Mouse (Mus musculus) kidney, postnatal 0 days (tissue): ENCODE data around the gene Lrrc4. TPM values are rescaled to one million over a fixed set of nuclear protein-coding genes. Genes with fewer than 3 reads are reported as not detected.

Source experiments
- ATAC-seq: fragments of 200-750 bp; cut with Nextera tagmentation; replicated peaks from 2 replicates; pipeline ENCODE4 v1.8.0; 2017; ENCODE audit warnings: low read depth, moderate number of reproducible peaks, moderate TSS enrichment, moderate library complexity; ENCODE audit not compliant: low FRiP score
- DNase-seq: peaks from one replicate; pipeline ENCODE4 v3.0.0-alpha.2; 2016; ENCODE audit warnings: low spot score
- H3K27ac ChIP-seq: fragments of 300-500 bp; sonication (generic); 2 replicates; pipeline ENCODE4 v1.5.1; 2014; ENCODE audit warnings: mild to moderate bottlenecking
- H3K27me3 ChIP-seq: fragments of 300-500 bp; sonication (generic); 2 replicates; pipeline ENCODE4 v1.6.1; 2014; ENCODE audit warnings: low read length, mixed read lengths; ENCODE audit not compliant: insufficient read depth
- H3K36me3 ChIP-seq: fragments of 300-500 bp; sonication (generic); 2 replicates; pipeline ENCODE4 v1.6.1; 2014; ENCODE audit warnings: low read length, mixed read lengths; ENCODE audit not compliant: insufficient read depth
- H3K4me1 ChIP-seq: fragments of 300-500 bp; sonication (generic); replicated peaks from 2 replicates; pipeline ENCODE4 v1.6.1; 2014; ENCODE audit warnings: antibody characterized with exemption, low read length, mixed read lengths; ENCODE audit not compliant: insufficient read depth
- H3K4me2 ChIP-seq: fragments of 300-500 bp; sonication (generic); 2 replicates; pipeline ENCODE4 v1.6.1; 2014; ENCODE audit warnings: mild to moderate bottlenecking, low read length, moderate library complexity, mixed read lengths
- H3K4me3 ChIP-seq: fragments of 300-500 bp; sonication (generic); replicated peaks from 2 replicates; pipeline ENCODE4 v1.5.1; 2014; ENCODE audit warnings: low read depth, low read length
- H3K9ac ChIP-seq: fragments of 300-500 bp; sonication (generic); 2 replicates; pipeline ENCODE4 v1.6.1; 2014; ENCODE audit warnings: low read depth, low read length
- H3K9me3 ChIP-seq: fragments of 300-500 bp; sonication (generic); replicated peaks from 2 replicates; pipeline ENCODE4 v1.6.1; 2016; ENCODE audit warnings: low read length, inconsistent platforms, mixed read lengths
- CTCF ChIP-seq: IDR thresholded peaks from 2 replicates; pipeline ENCODE4 v1.5.1; 2016; ENCODE audit warnings: antibody characterized with exemption, low read depth, mild to moderate bottlenecking, moderate library complexity
- WGBS: fragments of 180-500 bp; shearing (Covaris S2); extraction: QIAGEN DNeasy Blood & Tissue Kit; methylation state at CpG from one replicate; pipeline ENCODE4 v1.1.7; 2014; 5-methylcytosine and 5-hydroxymethylcytosine counted together
- polyA plus RNA-seq: library from polyadenylated mRNA; unstranded; fragments of >200 nt; fragmentation: Nextera tagmentation; extraction: Ambion mirVana; gene quantifications from 2 replicates; pipeline ENCODE4 v1.2.1, GENCODE M21; 2015

Gene Lrrc4
- polyA plus RNA-seq, 1 experiment from 2014 or later = 0.66 TPM

DNA sequence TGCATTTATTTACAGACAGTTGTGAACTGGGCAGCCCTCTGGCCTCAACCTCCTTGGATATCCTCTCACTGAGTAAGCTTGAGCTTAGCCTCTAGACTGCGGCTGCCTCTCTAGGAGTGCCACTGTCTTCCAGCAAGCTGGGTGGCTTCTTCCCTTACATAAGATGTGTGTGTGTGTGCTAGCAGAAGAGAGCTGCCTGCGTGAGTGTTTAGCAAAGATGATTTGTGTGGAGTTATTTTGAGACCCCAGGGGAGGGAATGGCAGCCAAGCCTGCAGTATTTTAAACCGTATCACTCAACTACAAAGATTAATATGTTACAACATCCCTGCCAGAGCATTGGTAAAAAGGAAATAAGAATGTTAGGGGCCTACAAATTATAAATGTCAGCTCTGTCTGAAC is 49.9 kb downstream of the Lrrc4 start:
- no peak overlapping the region for H3K27ac ChIP-seq
- no peak for TF ChIP-seq CTCF
- no peaks in the 10 kb centered on the region for H3K9me3 ChIP-seq
- H3K27me3 ChIP-seq = no peaks in the 10 kb centered on the region
- no peak overlapping the region for H3K4me2 ChIP-seq
- H3K4me1 ChIP-seq = 0 out of 2 replicates have a peak, but pooled peaks cover 4% of the 10 kb centered on the region
- H3K9ac ChIP-seq = no peak overlapping the region
- H3K36me3 ChIP-seq = no peaks in the 10 kb centered on the region
- DNase-seq (peak; percentile 71), ATAC-seq (no peak)
- WGBS = 41% methylated on average over 3 of the region's 3 CpGs
- no peak overlapping the region for H3K4me3 ChIP-seq

DNA sequence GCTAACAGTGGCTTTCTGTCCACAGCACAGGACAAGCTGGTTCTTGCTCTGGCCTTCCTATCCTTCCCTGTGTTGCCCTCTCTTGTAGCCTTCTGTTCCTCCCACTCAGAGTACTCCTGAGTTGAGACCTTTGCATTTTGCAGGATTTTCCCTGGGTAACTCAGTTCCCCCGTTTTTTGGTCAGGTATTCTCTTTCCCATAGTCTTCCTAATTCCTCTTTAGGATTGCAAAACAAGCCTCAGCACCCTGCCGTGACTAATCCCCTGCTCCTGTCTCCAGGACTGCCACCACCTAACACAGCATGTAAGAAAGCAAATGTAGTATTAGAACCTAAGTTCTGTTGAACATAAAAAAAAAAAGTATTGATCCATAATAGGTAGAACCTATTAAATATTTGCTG is 60.2 kb downstream of the Lrrc4 start:
- no peaks in the 10 kb centered on the region for H3K9me3 ChIP-seq
- H3K4me1 ChIP-seq = no peaks in the 10 kb centered on the region
- DNase-seq = no peak
- ATAC-seq = no peak
- H3K36me3 ChIP-seq = no peaks in the 10 kb centered on the region
- no peak overlapping the region for H3K4me2 ChIP-seq
- 58% methylated on average over 2 of the region's 2 CpGs for WGBS
- TF ChIP-seq CTCF = no peak
- no peak overlapping the region for H3K4me3 ChIP-seq
- no peak overlapping the region for H3K9ac ChIP-seq
- H3K27me3 ChIP-seq = no peaks in the 10 kb centered on the region
- no peak overlapping the region for H3K27ac ChIP-seq

DNA sequence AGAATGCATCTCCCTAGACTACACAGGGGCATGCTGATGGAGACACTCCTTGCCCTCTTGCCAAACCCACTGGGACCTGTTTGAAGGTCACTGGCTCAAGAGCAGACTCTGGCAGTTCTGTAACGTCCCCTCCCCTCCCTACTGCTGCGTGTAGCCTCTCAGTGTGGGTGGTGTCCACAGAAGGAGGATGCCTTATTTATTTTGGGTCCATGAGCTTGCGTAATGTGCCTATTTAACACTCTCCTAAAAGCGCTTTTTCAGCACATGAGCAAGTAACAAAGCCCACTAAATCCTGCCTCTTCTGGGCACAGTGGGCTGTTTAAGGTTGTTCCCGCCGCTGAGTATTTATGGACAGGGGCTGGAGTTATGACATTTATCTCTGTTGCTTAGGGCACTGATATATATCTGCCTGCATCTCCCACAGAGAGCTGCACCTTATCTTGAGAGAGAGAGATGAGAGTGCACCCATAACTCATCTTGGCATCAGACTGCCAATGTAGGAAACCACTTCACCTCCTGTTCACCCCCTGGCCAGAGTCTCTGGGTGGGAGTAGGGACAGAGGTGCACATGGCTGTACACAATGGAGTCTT is 63.6 kb downstream of the Lrrc4 start:
- H3K36me3 ChIP-seq = no peaks in the 10 kb centered on the region
- no peak overlapping the region for H3K4me2 ChIP-seq
- TF ChIP-seq CTCF = no peak
- no peaks in the 10 kb centered on the region for H3K9me3 ChIP-seq
- WGBS = 50% methylated on average over 6 of the region's 6 CpGs
- H3K27ac ChIP-seq = no peak overlapping the region
- no peaks in the 10 kb centered on the region for H3K27me3 ChIP-seq
- H3K4me1 ChIP-seq = no peaks in the 10 kb centered on the region
- no peak for DNase-seq
- no peak overlapping the region for H3K9ac ChIP-seq
- H3K4me3 ChIP-seq = no peak overlapping the region
- ATAC-seq = no peak

DNA sequence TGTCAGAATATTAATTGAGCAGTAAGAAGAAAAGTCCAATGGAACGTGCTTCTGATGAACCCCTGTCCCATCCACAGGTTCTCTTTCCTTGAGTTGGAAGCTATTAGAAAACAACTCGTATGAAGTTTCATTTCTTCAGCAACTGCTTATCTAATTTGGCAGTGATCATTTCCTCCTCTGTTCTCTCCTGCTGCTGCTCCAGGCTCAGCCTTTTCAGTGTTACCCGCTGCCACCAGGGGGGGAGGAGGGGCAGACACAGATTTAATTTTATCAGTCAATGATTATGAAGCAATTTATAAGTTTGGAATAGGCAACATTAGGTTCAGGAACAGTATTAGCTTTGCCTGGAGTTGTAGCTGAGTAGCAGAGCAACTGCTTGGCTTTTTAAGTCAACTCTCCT is 64.9 kb downstream of the Lrrc4 start:
- H3K9me3 ChIP-seq = no peaks in the 10 kb centered on the region
- H3K27ac ChIP-seq = no peak overlapping the region
- 69% methylated on average over 3 of the region's 3 CpGs for WGBS
- no peaks in the 10 kb centered on the region for H3K4me1 ChIP-seq
- ATAC-seq (no peak), DNase-seq (no peak)
- H3K9ac ChIP-seq = no peak overlapping the region
- no peak overlapping the region for H3K4me3 ChIP-seq
- no peaks in the 10 kb centered on the region for H3K27me3 ChIP-seq
- no peaks in the 10 kb centered on the region for H3K36me3 ChIP-seq
- H3K4me2 ChIP-seq = no peak overlapping the region
- no peak for TF ChIP-seq CTCF

DNA sequence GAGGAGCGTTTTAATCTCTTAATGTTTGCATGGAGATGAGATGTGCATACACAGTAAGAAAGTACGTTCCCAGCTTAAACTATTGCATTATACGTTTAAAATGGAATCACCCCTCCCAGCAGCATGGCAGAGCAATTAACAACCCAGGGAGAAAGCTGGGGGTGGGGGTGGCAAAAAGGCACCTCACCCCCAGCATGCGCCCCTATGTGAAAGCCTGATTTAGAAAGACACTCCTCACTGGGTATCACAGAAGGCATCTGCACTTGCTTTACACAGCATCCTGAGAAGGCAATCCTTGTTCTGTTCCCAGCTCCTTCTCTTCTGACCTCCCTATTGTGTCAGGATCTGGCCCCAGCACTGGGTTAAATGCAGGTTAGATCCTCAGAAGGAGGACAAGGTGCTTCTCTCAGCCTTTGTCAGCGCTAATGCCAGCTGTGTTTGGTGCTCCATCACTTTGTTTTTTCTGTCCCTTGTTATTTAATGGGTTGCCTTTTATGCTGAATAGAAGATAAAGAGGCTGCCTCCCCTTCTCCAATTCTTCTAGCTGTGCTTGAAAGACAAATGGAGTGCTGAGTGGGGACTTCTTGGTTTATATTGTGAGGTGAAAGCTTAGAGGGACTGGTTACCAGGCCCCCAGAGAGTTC is 69.3 kb downstream of the Lrrc4 start:
- no peak for TF ChIP-seq CTCF
- no peak overlapping the region for H3K9ac ChIP-seq
- H3K9me3 ChIP-seq = no peaks in the 10 kb centered on the region
- ATAC-seq (no peak), DNase-seq (no peak)
- H3K4me2 ChIP-seq = no peak overlapping the region
- no peaks in the 10 kb centered on the region for H3K27me3 ChIP-seq
- WGBS = 41% methylated on average over 5 of the region's 5 CpGs
- H3K4me1 ChIP-seq = no peaks in the 10 kb centered on the region
- H3K36me3 ChIP-seq = no peaks in the 10 kb centered on the region
- H3K4me3 ChIP-seq = no peak overlapping the region
- no peak overlapping the region for H3K27ac ChIP-seq

DNA sequence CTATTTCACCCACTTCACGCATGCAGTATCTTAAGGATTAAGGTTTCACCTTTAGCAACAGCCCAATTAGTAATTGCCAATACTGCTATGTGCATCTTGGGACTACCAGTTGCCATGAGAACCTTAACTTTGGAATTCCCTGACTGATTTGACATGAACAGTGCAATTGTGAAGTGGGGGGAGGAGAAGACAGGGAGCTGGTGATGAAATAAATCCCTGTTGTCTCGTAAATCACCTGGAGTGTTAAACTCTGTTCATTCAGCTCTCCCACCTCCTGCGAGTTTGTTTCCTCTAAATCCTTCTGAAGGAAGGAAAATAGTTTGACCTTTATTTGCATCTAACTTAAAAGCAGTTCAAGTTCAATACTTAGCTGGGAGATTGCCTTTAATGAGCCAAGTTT is 69.8 kb downstream of the Lrrc4 start:
- Histone ChIP-seq H3K36me3 (no peaks in the 10 kb centered on the region), H3K9me3 (no peaks in the 10 kb centered on the region), H3K27ac (no peak overlapping the region), H3K9ac (no peak overlapping the region), H3K4me1 (no peaks in the 10 kb centered on the region), H3K4me2 (no peak overlapping the region), H3K4me3 (no peak overlapping the region), H3K27me3 (no peaks in the 10 kb centered on the region)
- ATAC-seq (no peak), DNase-seq (peak; percentile 46)
- 39% methylated on average over 3 of the region's 3 CpGs for WGBS
- TF ChIP-seq CTCF = no peak
